30 mouse cellular contexts compared by ENCODE assay signal in the genomic region with DNA sequence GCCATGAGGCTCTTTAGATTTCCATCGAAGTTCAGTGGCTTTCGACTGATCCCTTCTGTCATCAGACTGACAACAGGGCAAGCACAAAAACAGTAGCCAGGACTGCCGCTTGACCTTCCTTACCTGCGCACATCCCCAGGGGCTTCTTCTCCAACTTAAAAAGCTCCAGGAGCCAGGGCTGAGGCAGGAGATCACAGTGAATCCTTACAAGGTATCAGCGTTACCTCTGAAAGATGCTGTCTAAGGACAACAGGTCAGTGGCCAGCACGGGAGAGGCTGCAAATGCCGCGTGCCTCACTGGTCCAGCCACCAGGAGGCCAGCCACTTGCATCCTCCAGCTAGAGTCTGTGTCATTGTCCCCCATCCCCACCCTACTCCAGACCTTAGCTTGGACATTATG.
"Had no signal": no experiment of that assay in that cellular context is flagged by ENCODE, and none has a peak within 500 bp of the region (broad histone marks: within the 10 kb centered on the region; RNA-seq: fewer than 3 reads in every experiment).

No protein-coding gene starts in this region.

- DNase-seq: left cerebral cortex, postnatal 4 days; liver; liver, embryonic 13.5 days; liver, postnatal 0 days; lung, adult 2 months; lung, embryonic 14.5 days; lung, postnatal 10 days; lung, postnatal 14 days; lung, postnatal 36 days; lung, postnatal 4 days; midbrain, embryonic 14.5 days had no signal

- H3K27ac ChIP-seq: left cerebral cortex, adult 2 months; limb, embryonic 10.5 days; limb, embryonic 12.5 days; limb, embryonic 13.5 days; limb, embryonic 15.5 days; liver, embryonic 12.5 days; liver, embryonic 13.5 days; liver, embryonic 14.5 days; liver, embryonic 15.5 days; lung, embryonic 15.5 days; macrophage; midbrain, embryonic 10.5 days; midbrain, embryonic 12.5 days; midbrain, embryonic 15.5 days; neural tube, embryonic 12.5 days had no signal

- H3K4me3 ChIP-seq: left cerebral cortex, adult 2 months; limb, embryonic 10.5 days; limb, embryonic 12.5 days; limb, embryonic 13.5 days; limb, embryonic 15.5 days; liver, embryonic 12.5 days; liver, embryonic 13.5 days; liver, embryonic 15.5 days; lung, embryonic 15.5 days; megakaryocyte, embryonic 14.5 days; midbrain, embryonic 10.5 days; midbrain, embryonic 12.5 days; midbrain, embryonic 15.5 days; myocyte; neural tube, embryonic 12.5 days had no signal

- H3K27me3 ChIP-seq: limb, embryonic 15.5 days; liver, embryonic 13.5 days; liver, embryonic 15.5 days; lung, embryonic 15.5 days; megakaryocyte, embryonic 14.5 days; midbrain, embryonic 15.5 days; neural tube, embryonic 12.5 days had no signal

- H3K36me3 ChIP-seq: limb, embryonic 10.5 days; limb, embryonic 12.5 days; limb, embryonic 13.5 days; limb, embryonic 15.5 days; liver, embryonic 12.5 days; liver, embryonic 13.5 days; liver, embryonic 15.5 days; lung, embryonic 15.5 days; midbrain, embryonic 10.5 days; midbrain, embryonic 12.5 days; midbrain, embryonic 15.5 days; neural tube, embryonic 12.5 days had no signal

- H3K9ac ChIP-seq: limb, embryonic 12.5 days; limb, embryonic 13.5 days; limb, embryonic 15.5 days; liver, embryonic 12.5 days; liver, embryonic 13.5 days; liver, embryonic 14.5 days; liver, embryonic 15.5 days; liver, postnatal 0 days; lung, embryonic 14.5 days; lung, embryonic 15.5 days; midbrain, embryonic 12.5 days; midbrain, embryonic 15.5 days; neural tube, embryonic 12.5 days had no signal

- H3K4me1 ChIP-seq: liver, embryonic 12.5 days; liver, embryonic 13.5 days; liver, embryonic 15.5 days; megakaryocyte, embryonic 14.5 days had no signal

- H3K9me3 ChIP-seq: limb, embryonic 10.5 days; limb, embryonic 12.5 days; limb, embryonic 13.5 days; limb, embryonic 15.5 days; liver, embryonic 12.5 days; liver, embryonic 13.5 days; liver, embryonic 15.5 days; lung, embryonic 15.5 days; megakaryocyte, embryonic 14.5 days; midbrain, embryonic 10.5 days; midbrain, embryonic 12.5 days; midbrain, embryonic 15.5 days; neural tube, embryonic 12.5 days had no signal

- H3K4me2 ChIP-seq: limb, embryonic 12.5 days; limb, embryonic 13.5 days; limb, embryonic 15.5 days; liver, embryonic 11.5 days; liver, embryonic 12.5 days; liver, embryonic 13.5 days; liver, embryonic 15.5 days; lung, embryonic 14.5 days; lung, embryonic 15.5 days; midbrain, embryonic 12.5 days; midbrain, embryonic 15.5 days; neural tube, embryonic 12.5 days had no signal

- ATAC-seq: liver, embryonic 12.5 days; liver, postnatal 0 days; lung, postnatal 0 days; midbrain, embryonic 15.5 days; midbrain, embryonic 16.5 days had no signal
